Mouse (Mus musculus) hindbrain, postnatal 0 days (tissue): ENCODE data around the gene Med27. TPM values are rescaled to one million over a fixed set of nuclear protein-coding genes. Genes with fewer than 3 reads are reported as not detected.

Source experiments
- ATAC-seq: fragments of 200-750 bp; cut with Nextera tagmentation; 2 replicates; pipeline ENCODE4 v1.8.0; 2017; ENCODE audit warnings: mild to moderate bottlenecking, moderate TSS enrichment, moderate library complexity
- DNase-seq: peaks from one replicate; pipeline ENCODE4 v3.0.0-alpha.2; 2015; ENCODE audit warnings: low spot score
- H3K27ac ChIP-seq: fragments of 300-500 bp; sonication (generic); 2 replicates; pipeline ENCODE4 v1.5.1; 2014; ENCODE audit warnings: mild to moderate bottlenecking
- H3K27me3 ChIP-seq: fragments of 300-500 bp; sonication (generic); 2 replicates; pipeline ENCODE4 v1.6.1; 2014; ENCODE audit warnings: low read length, mixed read lengths; ENCODE audit not compliant: insufficient read depth
- H3K36me3 ChIP-seq: fragments of 300-500 bp; sonication (generic); 2 replicates; pipeline ENCODE4 v1.6.1; 2014; ENCODE audit warnings: low read length, mixed read lengths; ENCODE audit not compliant: insufficient read depth
- H3K4me1 ChIP-seq: fragments of 300-500 bp; sonication (generic); 2 replicates; pipeline ENCODE4 v1.6.1; 2014; ENCODE audit warnings: antibody characterized with exemption, low read length, mixed read lengths; ENCODE audit not compliant: insufficient read depth
- H3K4me2 ChIP-seq: fragments of 300-500 bp; sonication (generic); 2 replicates; pipeline ENCODE4 v1.6.1; 2014; ENCODE audit warnings: low read depth, mild to moderate bottlenecking, low read length, moderate library complexity, mixed read lengths
- H3K4me3 ChIP-seq: fragments of 300-500 bp; sonication (generic); 2 replicates; pipeline ENCODE4 v1.5.1; 2014; ENCODE audit warnings: low read length
- H3K9ac ChIP-seq: fragments of 300-500 bp; sonication (generic); replicated peaks from 2 replicates; pipeline ENCODE4 v1.6.1; 2014; ENCODE audit warnings: mild to moderate bottlenecking, low read length, moderate library complexity, mixed read lengths
- H3K9me3 ChIP-seq: fragments of 300-500 bp; sonication (generic); 2 replicates; pipeline ENCODE4 v1.6.1; 2016; ENCODE audit warnings: low read length, mixed read lengths
- CTCF ChIP-seq: IDR thresholded peaks from 2 replicates; pipeline ENCODE4 v1.5.1; 2016; ENCODE audit warnings: antibody characterized with exemption, control low read depth, low read depth
- WGBS: fragments of 180-500 bp; shearing (Covaris S2); extraction: QIAGEN DNeasy Blood & Tissue Kit; methylation state at CpG from one replicate; pipeline ENCODE4 v1.1.7; 2014; 5-methylcytosine and 5-hydroxymethylcytosine counted together
- polyA plus RNA-seq: library from polyadenylated mRNA; unstranded; fragments of >200 nt; fragmentation: Nextera tagmentation; extraction: Ambion mirVana; gene quantifications from 2 replicates; pipeline ENCODE4 v1.2.1, GENCODE M21; 2015
- total RNA-seq: library from RNA; depleted of rRNA; stranded (reverse); fragments of >200 nt; gene quantifications from 2 replicates; pipeline ENCODE4 v1.2.3, GENCODE M21; 2014

The Med27 gene
- total and polyA plus RNA-seq, 2 experiments from 2014 or later: 58.8 to 70.3 TPM

GRCm38 (mm10) chr2:29324456-29324855, 22.2 kb upstream of the Med27 start:
- no peak overlapping the region for H3K9ac ChIP-seq
- no peaks in the 10 kb centered on the region for H3K36me3 ChIP-seq
- H3K4me1 ChIP-seq: no peaks in the 10 kb centered on the region
- H3K9me3 ChIP-seq: no peaks in the 10 kb centered on the region
- ATAC-seq (no peak), DNase-seq (peak; percentile 36)
- H3K4me3 ChIP-seq: no peak overlapping the region
- no peak for TF ChIP-seq CTCF
- no peak overlapping the region for H3K27ac ChIP-seq
- no peak overlapping the region for H3K4me2 ChIP-seq
- H3K27me3 ChIP-seq: no peaks in the 10 kb centered on the region
- 62% methylated on average over 2 of the region's 2 CpGs for WGBS

GRCm38 (mm10) chr2:29330471-29330870, 16.1 kb upstream of the Med27 start:
- no peak for TF ChIP-seq CTCF
- Histone ChIP-seq H3K4me3 (no peak overlapping the region), H3K36me3 (no peaks in the 10 kb centered on the region), H3K9ac (no peak overlapping the region), H3K4me2 (no peak overlapping the region), H3K27me3 (no peaks in the 10 kb centered on the region), H3K4me1 (no peaks in the 10 kb centered on the region), H3K27ac (no peak overlapping the region), H3K9me3 (no peaks in the 10 kb centered on the region)
- 96% methylated on average over 1 of the region's 1 CpGs for WGBS
- no peak for ATAC-seq
- DNase-seq: no peak

DNA sequence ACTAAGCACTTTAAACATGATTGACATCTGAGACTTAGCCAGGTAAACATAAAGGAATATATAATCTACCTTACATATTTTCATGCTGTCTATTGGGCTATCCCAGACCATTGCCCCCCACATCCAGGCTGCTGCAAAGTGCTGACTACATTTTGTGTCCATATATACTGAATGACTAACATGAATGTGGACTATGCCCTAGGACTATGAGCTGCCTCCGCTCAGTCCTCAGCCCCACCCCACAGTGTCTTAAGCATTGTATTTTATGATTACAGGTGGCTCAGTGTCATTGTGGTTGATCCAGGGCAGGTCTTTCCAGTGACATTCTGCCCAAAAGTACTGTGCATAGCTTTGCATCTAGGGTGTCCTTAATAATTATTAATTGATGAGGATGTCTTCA, 8.2 kb upstream of the Med27 start:
- H3K36me3 ChIP-seq: no peaks in the 10 kb centered on the region
- ATAC-seq (no peak), DNase-seq (no peak)
- no peaks in the 10 kb centered on the region for H3K27me3 ChIP-seq
- no peak overlapping the region for H3K9ac ChIP-seq
- H3K4me3 ChIP-seq: no peak overlapping the region
- H3K9me3 ChIP-seq: no peaks in the 10 kb centered on the region
- no peak overlapping the region for H3K4me2 ChIP-seq
- WGBS: 97% methylated on average over 1 of the region's 1 CpGs
- no peaks in the 10 kb centered on the region for H3K4me1 ChIP-seq
- no peak overlapping the region for H3K27ac ChIP-seq
- no peak for TF ChIP-seq CTCF

GRCm38 (mm10) chr2:29358696-29359375, 12.2 kb downstream of the Med27 start:
- Histone ChIP-seq H3K4me2 (no peak overlapping the region), H3K4me3 (no peak overlapping the region), H3K4me1 (no peaks in the 10 kb centered on the region; the same call in 1 of the 2 replicates), H3K9ac (no peak overlapping the region), H3K36me3 (0 out of 2 replicates have a peak, but pooled peaks cover 6% of the 10 kb centered on the region), H3K27me3 (no peaks in the 10 kb centered on the region), H3K27ac (no peak overlapping the region), H3K9me3 (no peaks in the 10 kb centered on the region)
- no peak for ATAC-seq
- TF ChIP-seq CTCF: no peak
- WGBS: 39% methylated on average over 9 of the region's 9 CpGs
- DNase-seq: peak; percentile 19

DNA sequence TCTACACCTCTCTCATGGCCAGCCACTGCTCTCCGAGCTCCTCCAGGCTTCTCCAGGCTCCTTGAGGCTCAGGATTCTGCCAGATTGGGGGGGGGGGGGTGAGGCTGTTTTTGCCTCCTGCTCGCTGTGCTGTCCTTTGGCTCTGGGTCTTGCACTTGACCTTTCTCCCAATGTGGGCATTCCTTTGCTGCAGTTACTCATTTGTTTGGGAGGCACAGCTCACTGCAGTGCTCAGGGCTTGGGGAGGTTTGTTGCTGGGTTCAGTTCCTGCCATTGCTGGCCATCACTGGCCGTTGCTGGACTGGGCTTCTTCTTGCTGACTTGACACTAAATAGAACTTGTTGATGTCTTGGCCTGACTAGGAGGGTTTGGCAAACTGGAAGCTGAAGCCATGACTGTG, 14.3 kb downstream of the Med27 start:
- H3K27ac ChIP-seq: no peak overlapping the region
- no peaks in the 10 kb centered on the region for H3K27me3 ChIP-seq
- ATAC-seq: no peak
- 79% methylated on average over 3 of the region's 3 CpGs for WGBS
- no peaks in the 10 kb centered on the region for H3K9me3 ChIP-seq
- no peak overlapping the region for H3K4me2 ChIP-seq
- no peak for DNase-seq
- H3K9ac ChIP-seq: no peak overlapping the region
- TF ChIP-seq CTCF: no peak
- no peaks in the 10 kb centered on the region; the same call in none of the 2 replicates for H3K4me1 ChIP-seq
- H3K4me3 ChIP-seq: no peak overlapping the region
- H3K36me3 ChIP-seq: 0 out of 2 replicates have a peak, but pooled peaks cover 1% of the 10 kb centered on the region

- no peak overlapping the region for H3K27ac ChIP-seq
- ATAC-seq: no peak
- no peak for TF ChIP-seq CTCF
Observed at GRCm38 (mm10) chr2:29365000-29365695, 18.5 kb downstream of the Med27 start.

DNA sequence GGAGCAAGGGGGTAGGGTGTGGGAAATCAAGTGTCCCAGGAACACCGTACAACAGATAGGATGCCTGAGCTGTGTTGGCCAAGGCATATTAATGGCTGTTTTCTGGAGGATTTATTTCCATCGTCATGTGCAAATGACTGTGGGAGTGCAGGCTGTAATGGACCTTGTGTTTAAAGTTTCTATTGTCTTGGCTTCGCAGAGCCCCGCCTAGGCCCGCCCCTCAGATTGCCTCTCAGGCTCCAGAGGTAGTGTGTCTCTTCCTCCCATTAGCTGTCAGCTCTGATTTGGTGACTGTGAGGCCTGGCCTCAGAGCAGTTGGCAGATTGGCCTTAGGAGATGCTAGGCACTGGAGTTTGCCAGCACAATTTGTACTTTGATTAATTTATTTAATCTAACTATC, 22.1 kb downstream of the Med27 start:
- ATAC-seq: no peak
- H3K36me3 ChIP-seq: no peaks in the 10 kb centered on the region
- WGBS: 51% methylated on average over 5 of the region's 5 CpGs
- H3K9ac ChIP-seq: no peak overlapping the region; the same call in 1 of the 2 replicates
- no peaks in the 10 kb centered on the region; the same call in 1 of the 2 replicates for H3K4me1 ChIP-seq
- DNase-seq: no peak
- no peaks in the 10 kb centered on the region for H3K27me3 ChIP-seq
- no peak overlapping the region for H3K4me3 ChIP-seq
- H3K9me3 ChIP-seq: no peaks in the 10 kb centered on the region
- H3K27ac ChIP-seq: no peak overlapping the region; the same call in 1 of the 2 replicates
- TF ChIP-seq CTCF: no peak
- H3K4me2 ChIP-seq: no peak overlapping the region

More at GRCm38 (mm10) chr2:29365000-29365695, 18.5 kb downstream of the Med27 start:
- Histone ChIP-seq H3K9ac (no peak overlapping the region), H3K4me1 (no peaks in the 10 kb centered on the region; the same call in 1 of the 2 replicates), H3K4me3 (no peak overlapping the region), H3K4me2 (no peak overlapping the region), H3K36me3 (no peaks in the 10 kb centered on the region), H3K9me3 (no peaks in the 10 kb centered on the region), H3K27me3 (no peaks in the 10 kb centered on the region)
- 77% methylated on average over 8 of the region's 8 CpGs for WGBS
- no peak for DNase-seq
